Mouse (Mus musculus): ENCODE measurements around the gene Frmpd3. TPM values are rescaled to one million over a fixed set of nuclear protein-coding genes. Genes with fewer than 3 reads are reported as not detected.
"Not testable (repeated sequence)": the region's sequence is repeated elsewhere in the genome, so short reads cannot be mapped to it uniquely, and the experiment has no call there.

Frmpd3 gene
- total RNA-seq (2021) = under 1 TPM; 0.14 to 0.40 TPM
- long read RNA-seq, experiment 1 = 0 reads
- long read RNA-seq, experiment 2 = 0 reads

DNA sequence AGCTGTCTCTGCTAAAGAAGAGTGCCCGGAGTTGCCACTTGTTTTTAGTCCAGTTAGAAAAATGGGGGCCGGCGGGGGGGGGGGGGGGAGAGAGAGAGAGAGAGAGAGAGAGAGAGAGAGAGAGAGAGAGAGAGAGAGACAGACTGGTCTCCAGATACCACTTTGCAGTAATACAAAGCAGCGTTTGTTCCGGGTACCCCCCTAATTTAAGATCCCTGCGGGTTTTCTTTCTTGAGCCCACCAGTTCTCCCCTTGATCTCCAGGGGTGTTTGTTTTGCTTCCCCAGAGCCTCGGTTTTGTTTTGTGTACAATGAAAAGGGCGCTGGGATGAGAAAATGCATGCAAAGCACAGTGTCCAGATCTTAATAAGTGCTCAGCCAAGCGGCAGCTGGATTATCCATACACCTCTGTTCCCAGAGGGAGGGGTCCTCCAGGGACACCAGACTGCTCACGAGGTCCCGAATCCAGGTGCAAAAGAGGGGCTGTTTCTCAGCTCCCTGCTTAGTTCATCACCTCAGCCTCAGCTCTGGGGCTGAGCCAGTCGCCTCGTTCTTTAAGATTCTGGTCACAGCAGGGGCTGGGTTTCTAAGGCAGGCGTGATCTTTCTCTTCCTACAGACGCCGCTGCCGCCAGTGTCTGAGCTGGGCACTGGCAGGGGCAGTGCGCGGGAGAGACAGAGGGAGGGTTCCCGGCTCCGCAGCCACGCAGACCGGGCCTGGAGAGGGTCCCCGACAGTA lies at the start of gene Frmpd3:
Gene Frmpd3, plus strand, starts transcription at position 608 of the 737 bp plus-strand sequence.
- DNase-seq (ENCODE audit: low spot score in 2 of 2) = no peak

DNA sequence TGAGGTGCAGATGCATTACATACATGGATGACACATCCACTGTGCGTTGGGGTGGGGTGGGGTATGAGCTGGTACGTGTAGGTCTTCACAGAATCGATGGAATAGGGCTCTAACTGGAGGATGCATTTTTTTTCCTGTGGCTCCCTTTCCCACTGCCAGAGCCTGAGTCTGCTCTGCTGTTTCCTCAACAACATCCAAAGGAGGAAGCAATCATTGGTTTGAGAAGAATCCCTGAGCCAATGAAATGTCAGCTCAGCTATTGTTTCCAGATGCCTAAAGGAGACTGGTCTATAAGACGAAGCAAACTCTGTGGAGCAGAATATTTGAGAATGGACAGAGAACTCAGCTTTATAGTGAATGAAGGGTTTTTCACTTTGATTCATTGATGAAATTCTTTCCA lies 38.3 kb upstream of the Frmpd3 start:
- DNase-seq (ENCODE audit: low spot score in 2 of 2) = no peak

DNA sequence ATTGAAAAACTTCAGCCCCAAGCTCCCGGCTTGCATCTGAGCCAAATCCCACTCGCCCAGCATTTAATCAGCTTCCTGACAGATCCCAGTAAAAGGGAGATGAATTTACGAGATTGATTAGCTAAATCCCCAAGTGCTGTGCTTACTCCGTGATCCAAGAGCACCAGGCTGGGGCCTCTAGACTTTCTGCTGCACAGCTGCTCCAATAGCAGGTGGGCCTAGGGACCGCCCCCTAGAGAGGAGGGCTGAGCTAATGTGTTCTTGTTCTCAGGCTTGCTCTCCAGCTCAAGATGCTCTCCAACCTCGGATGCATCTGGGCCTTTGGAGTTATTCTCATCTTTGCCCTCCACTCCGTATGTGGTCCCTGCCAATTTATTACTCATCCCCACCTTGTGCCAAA lies 36.4 kb upstream of the Frmpd3 start:
- DNase-seq (ENCODE audit: low spot score in 2 of 2) = no peak

GRCm38 (mm10) chrX:140317931-140318330 lies 24.1 kb upstream of the Frmpd3 start:
- DNase-seq (ENCODE audit: low spot score in 2 of 2) = no peak

DNA sequence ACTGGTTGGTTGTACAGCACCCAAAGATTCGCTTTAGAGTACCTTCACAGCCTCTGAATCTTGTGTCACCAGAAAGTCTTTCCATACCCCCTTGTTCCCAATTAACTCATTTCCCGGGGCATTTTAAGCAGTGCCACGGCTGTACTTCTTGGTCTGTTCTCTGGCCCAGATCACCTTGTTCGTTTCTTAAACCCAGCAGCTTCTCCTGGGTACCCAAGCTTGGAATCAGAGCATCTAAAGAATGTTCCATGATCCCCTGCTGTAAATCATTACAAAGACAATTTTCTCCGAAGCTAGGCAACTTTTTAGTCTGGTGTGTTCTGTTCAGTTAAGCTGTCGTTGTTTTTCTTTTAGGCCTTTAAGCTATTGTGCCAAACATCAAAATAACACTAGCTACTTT lies 22.9 kb upstream of the Frmpd3 start:
- DNase-seq (ENCODE audit: low spot score in 2 of 2) = no peak

DNA sequence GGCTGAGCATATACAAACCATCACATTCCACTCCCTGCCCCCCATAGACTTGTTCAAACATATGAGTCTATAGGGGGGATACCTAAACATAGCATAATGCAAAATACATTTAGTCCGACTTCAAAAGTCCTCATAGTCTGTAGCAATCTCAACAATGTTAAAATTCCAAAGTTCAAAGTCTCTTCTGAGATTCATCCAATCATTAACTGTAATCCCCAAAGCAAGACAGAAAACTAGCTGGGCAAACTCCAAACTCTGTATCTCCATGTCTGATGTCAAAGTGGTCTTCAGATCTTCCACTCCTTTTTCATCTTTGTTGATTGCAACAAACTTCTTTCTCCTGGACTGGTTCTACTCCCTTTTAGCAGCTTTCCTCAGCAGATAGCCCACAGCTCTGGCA lies 21.4 kb upstream of the Frmpd3 start:
- DNase-seq (ENCODE audit: low spot score in 2 of 2) = not testable (repeated sequence)

- no peak for DNase-seq (ENCODE audit: low spot score in 2 of 2)
Measured at GRCm38 (mm10) chrX:140342393-140343163, 515 bp downstream of the Frmpd3 start.

DNA sequence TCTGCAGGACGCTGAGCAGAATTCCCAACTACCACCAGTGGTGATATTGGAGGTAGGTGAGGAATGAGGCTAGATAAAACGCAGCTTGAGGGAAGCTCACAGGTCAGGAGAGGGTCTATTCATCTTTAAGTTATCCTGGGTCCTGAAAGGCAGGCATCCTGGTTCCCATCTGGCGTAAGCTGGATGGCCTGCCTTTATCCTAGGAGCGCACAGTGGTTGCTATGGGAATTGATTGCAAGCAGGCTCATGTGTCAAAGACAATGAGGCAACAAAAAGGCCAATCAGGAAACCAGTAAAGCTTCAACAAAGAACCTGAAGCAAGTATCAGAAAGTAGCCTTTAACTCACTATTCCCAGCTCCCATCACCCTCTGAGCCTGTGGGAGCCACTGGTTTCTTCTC lies 33.6 kb downstream of the Frmpd3 start:
- no peak for DNase-seq (ENCODE audit: low spot score in 2 of 2)

DNA sequence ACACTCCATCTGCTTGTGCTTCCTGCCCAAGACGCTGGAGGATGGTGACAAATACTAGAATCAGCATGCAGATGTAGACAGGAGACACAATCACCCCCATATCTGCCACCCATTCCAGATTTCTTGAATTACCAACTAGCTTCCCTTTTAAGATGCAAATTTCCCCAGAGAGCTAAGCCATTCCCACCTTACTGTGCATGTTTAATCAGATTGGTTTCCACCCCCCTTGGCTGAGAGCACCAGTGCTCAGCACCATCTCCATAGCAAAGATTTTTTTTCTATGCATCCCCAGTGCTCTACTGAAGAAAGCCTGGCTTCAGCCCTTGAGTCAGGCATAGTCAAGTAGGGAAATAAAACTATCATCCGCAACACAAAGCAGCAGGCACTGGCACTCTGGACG lies 57.9 kb downstream of the Frmpd3 start:
- no peak for DNase-seq (ENCODE audit: low spot score in 2 of 2)

GRCm38 (mm10) chrX:140402904-140403303 lies 60.8 kb downstream of the Frmpd3 start:
- no peak for DNase-seq (ENCODE audit: low spot score in 2 of 2)

GRCm38 (mm10) chrX:140406079-140406478 lies 64.0 kb downstream of the Frmpd3 start:
- no peak for DNase-seq (ENCODE audit: low spot score in 2 of 2)

- DNase-seq (ENCODE audit: low spot score in 2 of 2) = no peak
Measured at GRCm38 (mm10) chrX:140406501-140406900, 64.4 kb downstream of the Frmpd3 start.

DNA sequence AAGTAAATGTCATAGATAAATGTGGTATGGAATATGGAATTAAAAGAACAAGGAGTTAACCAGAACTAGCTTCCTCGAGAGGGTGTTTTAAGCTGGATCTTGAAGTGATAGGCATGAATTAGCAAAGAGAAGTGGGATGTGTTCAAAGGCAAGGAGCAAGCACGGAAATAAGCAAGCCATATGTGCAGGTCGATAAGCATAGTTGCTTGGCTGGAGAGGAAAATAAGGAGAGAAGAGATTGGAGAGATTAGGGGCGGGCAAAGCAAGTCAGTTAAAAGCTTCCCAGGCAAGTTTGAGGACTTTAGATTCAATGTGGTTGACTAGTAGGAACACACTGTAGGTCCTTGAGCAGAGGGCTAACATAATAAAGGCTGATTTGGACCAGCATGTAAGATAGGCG lies 65.5 kb downstream of the Frmpd3 start:
- DNase-seq (ENCODE audit: low spot score in 2 of 2) = no peak

- no peak for DNase-seq (ENCODE audit: low spot score in 2 of 2)
Measured at GRCm38 (mm10) chrX:140418467-140418866, 76.4 kb downstream of the Frmpd3 start.

GRCm38 (mm10) chrX:140427124-140427523 lies 85.1 kb downstream of the Frmpd3 start:
- DNase-seq (ENCODE audit: low spot score in 2 of 2) = no peak

- DNase-seq (ENCODE audit: low spot score in 2 of 2) = no peak
Measured at GRCm38 (mm10) chrX:140428252-140428651, 86.2 kb downstream of the Frmpd3 start.

DNA sequence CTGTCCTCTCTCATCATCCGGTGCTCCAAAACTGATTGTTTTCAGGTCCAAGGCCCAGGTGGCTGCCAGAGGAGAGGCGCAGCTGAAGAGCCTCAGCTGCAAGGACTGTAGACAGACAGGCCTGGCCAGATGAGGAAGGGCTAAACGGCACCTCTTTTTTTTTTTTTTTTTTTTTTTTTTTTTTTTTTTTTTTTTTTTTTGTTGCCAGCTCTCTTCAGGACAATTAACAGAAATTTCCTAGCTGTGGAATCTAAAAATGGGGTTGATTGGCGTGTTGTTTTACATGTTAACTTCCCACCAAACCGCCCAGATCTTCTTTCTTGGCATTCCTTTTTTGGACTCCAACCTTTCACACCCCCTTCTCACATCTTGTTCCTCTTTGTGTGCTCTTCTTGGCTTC lies 87.9 kb downstream of the Frmpd3 start:
- DNase-seq (ENCODE audit: low spot score in 2 of 2) = no peak

DNA sequence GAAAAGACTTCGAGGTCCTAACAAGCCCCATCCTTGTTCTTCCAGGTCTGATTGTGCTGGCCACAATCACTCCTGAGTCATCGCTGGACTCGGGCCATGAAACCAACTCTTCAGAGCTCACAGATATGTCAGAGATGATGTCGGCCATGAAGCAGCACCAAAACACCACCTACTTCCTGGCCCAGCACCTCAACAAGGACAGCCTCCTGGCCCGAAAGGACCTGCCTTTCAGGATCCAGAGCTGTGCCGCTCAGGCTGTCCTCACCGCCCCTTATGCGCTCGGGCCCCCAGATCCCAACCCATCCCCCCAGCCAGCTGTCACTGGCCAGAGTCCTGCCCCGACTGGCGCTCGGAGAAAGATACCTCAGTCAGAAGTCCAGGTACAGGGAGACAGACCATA lies 88.4 kb downstream of the Frmpd3 start:
- no peak for DNase-seq (ENCODE audit: low spot score in 2 of 2)

DNA sequence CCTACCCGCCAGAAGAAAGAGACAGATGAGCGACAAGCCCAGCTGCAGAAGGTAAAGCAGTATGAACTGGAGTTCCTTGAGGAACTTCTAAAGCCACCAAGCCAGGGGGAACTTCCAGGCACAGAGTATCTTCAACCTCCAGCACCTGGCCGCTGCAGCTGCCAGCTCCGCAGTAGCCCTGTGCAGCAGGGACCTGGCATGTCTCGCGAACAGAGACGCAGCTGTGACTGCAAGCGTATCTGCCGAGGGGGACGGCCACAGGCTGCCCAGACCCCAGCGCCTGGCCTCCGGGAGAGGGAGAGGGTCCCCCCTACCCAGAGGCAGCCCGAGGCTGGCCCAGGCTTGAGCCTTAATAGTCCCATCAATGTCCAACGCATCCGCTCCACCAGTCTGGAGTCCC lies 89.9 kb downstream of the Frmpd3 start:
- no peak for DNase-seq (ENCODE audit: low spot score in 2 of 2)

DNA sequence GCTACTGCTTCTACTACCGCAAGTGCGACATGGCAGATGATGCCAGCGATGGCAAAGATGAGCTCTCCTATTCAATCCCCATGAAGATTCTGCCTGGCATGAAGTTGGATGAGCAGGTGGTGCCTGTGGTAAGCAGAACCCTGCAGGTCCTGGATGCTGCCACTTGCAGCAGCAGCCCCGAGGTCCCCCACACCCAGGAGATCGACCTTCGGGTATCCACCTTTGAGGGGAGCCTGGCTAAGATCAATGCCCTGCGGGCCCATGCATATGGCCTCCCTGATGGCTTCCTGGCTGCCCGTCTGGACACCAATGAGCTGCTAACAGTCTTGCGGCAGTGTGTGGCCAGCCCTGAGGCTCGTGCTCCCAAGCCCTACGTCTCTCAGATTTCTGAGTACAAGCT lies 90.7 kb downstream of the Frmpd3 start:
- DNase-seq (ENCODE audit: low spot score in 2 of 2) = no peak

GRCm38 (mm10) chrX:140437906-140438305 lies 95.8 kb downstream of the Frmpd3 start:
- no peak for DNase-seq (ENCODE audit: low spot score in 2 of 2)

- no peak for DNase-seq (ENCODE audit: low spot score in 2 of 2)
Measured at GRCm38 (mm10) chrX:140445551-140445950, 103.5 kb downstream of the Frmpd3 start.

GRCm38 (mm10) chrX:140450071-140450470 lies 108.0 kb downstream of the Frmpd3 start:
- no peak for DNase-seq (ENCODE audit: low spot score in 2 of 2)
